Mouse (Mus musculus) kidney, embryonic 14.5 days (tissue): ENCODE measurements around the gene Sbk3. TPM values are rescaled to one million over a fixed set of nuclear protein-coding genes. Genes with fewer than 3 reads are reported as not detected.

ENCODE experiments used
- ATAC-seq: fragments of 200-750 bp; cut with Nextera tagmentation; 2 replicates; pipeline ENCODE4 v1.8.0; 2017; ENCODE audit warnings: moderate number of reproducible peaks, mild to moderate bottlenecking, moderate TSS enrichment, moderate library complexity; ENCODE audit not compliant: low FRiP score, low TSS enrichment
- H3K27ac ChIP-seq: fragments of 300-500 bp; sonication (generic); 2 replicates; pipeline ENCODE4 v1.5.1; 2014; ENCODE audit warnings: low read depth, mild to moderate bottlenecking, low read length, moderate library complexity, mixed read lengths
- H3K27me3 ChIP-seq: fragments of 300-500 bp; sonication (generic); 2 replicates; pipeline ENCODE4 v1.6.1; 2014; ENCODE audit warnings: mild to moderate bottlenecking, low read length; ENCODE audit not compliant: control insufficient read depth, insufficient read depth
- H3K36me3 ChIP-seq: fragments of 300-500 bp; sonication (generic); 2 replicates; pipeline ENCODE4 v1.6.1; 2014; ENCODE audit warnings: low read length, mixed read lengths; ENCODE audit not compliant: control insufficient read depth, insufficient read depth
- H3K4me1 ChIP-seq: fragments of 300-500 bp; sonication (generic); 2 replicates; pipeline ENCODE4 v1.6.1; 2014; ENCODE audit warnings: low read length, mixed read lengths; ENCODE audit not compliant: control insufficient read depth, insufficient read depth
- H3K4me2 ChIP-seq: fragments of 300-500 bp; sonication (generic); replicated peaks from 2 replicates; pipeline ENCODE4 v1.6.1; 2014; ENCODE audit warnings: low read depth, mild to moderate bottlenecking, low read length
- H3K4me3 ChIP-seq: fragments of 300-500 bp; sonication (generic); 2 replicates; pipeline ENCODE4 v1.5.1; 2014; ENCODE audit warnings: mild to moderate bottlenecking, low read length
- H3K9ac ChIP-seq: fragments of 300-500 bp; sonication (generic); 2 replicates; pipeline ENCODE4 v1.6.1; 2014; ENCODE audit warnings: low read depth, mild to moderate bottlenecking, low read length, moderate library complexity
- H3K9me3 ChIP-seq: fragments of 300-500 bp; sonication (generic); 2 replicates; pipeline ENCODE4 v1.6.1; 2016; ENCODE audit warnings: low read length; ENCODE audit not compliant: control insufficient read depth
- WGBS: fragments of 180-500 bp; shearing (Covaris S2); extraction: QIAGEN DNeasy Blood & Tissue Kit; methylation state at CpG from one replicate; pipeline ENCODE4 v1.1.7; 2014; 5-methylcytosine and 5-hydroxymethylcytosine counted together
- polyA plus RNA-seq: library from polyadenylated mRNA; unstranded; fragments of >200 nt; fragmentation: Nextera tagmentation; extraction: Ambion mirVana; gene quantifications from 2 replicates; pipeline ENCODE4 v1.2.1, GENCODE M21; 2014

Gene Sbk3
- polyA plus RNA-seq, 1 experiment from 2014 or later, result not detected

- peak overlapping the region; percentile 70 for H3K4me2 ChIP-seq
- peaks cover 30% of the 10 kb centered on the region for H3K36me3 ChIP-seq
- no peaks in the 10 kb centered on the region for H3K27me3 ChIP-seq
- H3K4me3 ChIP-seq, result peak overlapping the region; percentile 60
- 8% methylated on average over 14 of the region's 14 CpGs for WGBS
- no peaks in the 10 kb centered on the region for H3K9me3 ChIP-seq
- ATAC-seq, result peak; percentile 57
- H3K27ac ChIP-seq, result peak overlapping the region; percentile 98
- peak overlapping the region; percentile 95 for H3K9ac ChIP-seq
- H3K4me1 ChIP-seq, result peaks cover 17% of the 10 kb centered on the region
These were observed 55.1 kb downstream of the Sbk3 start for GRCm38 (mm10) chr7:4915669-4916416.

Other genes with a start within 250 kb of the Sbk3 start
- 0.14 TPM in 1 of 2 replicates, not detected in the other for gene Tmem150b, start 245.9 kb downstream of the Sbk3 start, polyA plus RNA-seq
- 59.3 and 69.2 TPM in 2 replicates for gene Kmt5c, start 231.1 kb downstream of the Sbk3 start, polyA plus RNA-seq
- 47.1 and 62.7 TPM in 2 replicates for gene Cox6b2, start 218.1 kb downstream of the Sbk3 start, polyA plus RNA-seq
- not detected in 2 replicates for gene Fam71e2, start 199.9 kb downstream of the Sbk3 start, polyA plus RNA-seq
- 0.31 TPM in 1 of 2 replicates, not detected in the other for gene Il11, start 188.3 kb downstream of the Sbk3 start, polyA plus RNA-seq
- gene Tmem190, start 188.2 kb downstream of the Sbk3 start, polyA plus RNA-seq, result 0.63 TPM in 1 of 2 replicates, not detected in the other
- 6.9 and 8.2 TPM in 2 replicates for gene Tmem238, start 181.5 kb downstream of the Sbk3 start, polyA plus RNA-seq
- 251 and 292 TPM in 2 replicates for gene Rpl28, start 178.3 kb downstream of the Sbk3 start, polyA plus RNA-seq
- gene Ube2s, start 158.6 kb downstream of the Sbk3 start, polyA plus RNA-seq, result 465 and 546 TPM in 2 replicates
- gene Shisa7, start 126.5 kb downstream of the Sbk3 start, polyA plus RNA-seq, result 0.89 and 1.1 TPM in 2 replicates
- gene Isoc2b, start 100.9 kb downstream of the Sbk3 start, polyA plus RNA-seq, result 4.5 and 8.3 TPM in 2 replicates
- gene Isoc2a, start 94.0 kb downstream of the Sbk3 start, polyA plus RNA-seq, result 0.95 and 1.3 TPM in 2 replicates
- 0.22 TPM in 1 of 2 replicates, not detected in the other for gene Gm36210, start 64.7 kb downstream of the Sbk3 start, polyA plus RNA-seq
- gene Zfp628, start 56.0 kb downstream of the Sbk3 start, polyA plus RNA-seq, result 4.5 and 5.2 TPM in 2 replicates
- 3.1 and 3.6 TPM in 2 replicates for gene Nat14, start 49.1 kb downstream of the Sbk3 start, polyA plus RNA-seq
- 1.1 and 2.5 TPM in 2 replicates for gene Ssc5d, start 45.4 kb downstream of the Sbk3 start, polyA plus RNA-seq
- gene Sbk2, start 6.8 kb downstream of the Sbk3 start, polyA plus RNA-seq, result 0.43 TPM in 1 of 2 replicates, not detected in the other
- 36.6 and 41.6 TPM in 2 replicates for gene Zfp579, start 25.0 kb upstream of the Sbk3 start, polyA plus RNA-seq
- 11.7 and 12.3 TPM in 2 replicates for gene Zfp524, start 43.2 kb upstream of the Sbk3 start, polyA plus RNA-seq
- gene Fiz1, start 43.5 kb upstream of the Sbk3 start, polyA plus RNA-seq, result 46.5 and 48.6 TPM in 2 replicates
- 1.1 and 3.4 TPM in 2 replicates for gene Gm44973, start 44.3 kb upstream of the Sbk3 start, polyA plus RNA-seq
- gene Zfp865, start 49.2 kb upstream of the Sbk3 start, polyA plus RNA-seq, result 9.9 and 10.0 TPM in 2 replicates
- gene Ccdc106, start 49.4 kb upstream of the Sbk3 start, polyA plus RNA-seq, result 23.2 and 25.5 TPM in 2 replicates
- not detected in 2 replicates for gene 4632433K11Rik, start 63.0 kb upstream of the Sbk3 start, polyA plus RNA-seq
- gene Zfp784, start 67.3 kb upstream of the Sbk3 start, polyA plus RNA-seq, result 3.8 and 5.0 TPM in 2 replicates
- 43.6 and 56.2 TPM in 2 replicates for gene Zfp580, start 80.4 kb upstream of the Sbk3 start, polyA plus RNA-seq
- 120 and 148 TPM in 2 replicates for gene U2af2, start 91.0 kb upstream of the Sbk3 start, polyA plus RNA-seq
- 53.2 and 63.8 TPM in 2 replicates for gene Epn1, start 109.1 kb upstream of the Sbk3 start, polyA plus RNA-seq
- not detected in 2 replicates for gene Rfpl4, start 145.8 kb upstream of the Sbk3 start, polyA plus RNA-seq
- gene Rasl2-9, start 154.8 kb upstream of the Sbk3 start, polyA plus RNA-seq, result 0.28 and 0.43 TPM in 2 replicates
- gene Vmn1r55, start 178.5 kb upstream of the Sbk3 start, polyA plus RNA-seq, result not detected in 2 replicates
- not detected in 2 replicates for gene Vmn1r56, start 225.6 kb upstream of the Sbk3 start, polyA plus RNA-seq
- not detected in 2 replicates for gene Vmn1r57, start 247.3 kb upstream of the Sbk3 start, polyA plus RNA-seq